Mouse (Mus musculus) left cerebral cortex, postnatal 14 days (tissue): ENCODE measurements around the gene Zic5. TPM values are rescaled to one million over a fixed set of nuclear protein-coding genes. Genes with fewer than 3 reads are reported as not detected.

ENCODE experiments used
- DNase-seq, 2 experiments: peaks; one replicate each; pipeline ENCODE4 v3.0.0; 2021 to 2022; ENCODE audit warnings: low spot score in 2 of 2, mixed read lengths in 1 of 2
- intact Hi-C: fragments of 180-260 bp; cut with DNase I; formaldehyde crosslinking; loops from one replicate; pipeline ENCODE4 v1.15.1; 2025
- long read RNA-seq, 2 experiments: library from polyadenylated mRNA; stranded (forward); transcript quantifications; one replicate each; pipeline ENCODE4 v2.0.0; 2021
- total RNA-seq, 2 experiments: library from RNA; stranded (reverse); gene quantifications; 2 replicates each; pipeline ENCODE4 v1.2.3; 2021

Gene Zic5
- 1 to 10 TPM; 3.2 to 4.7 TPM for total RNA-seq
- long read RNA-seq, experiment 1, full-length matches to known transcripts = 1 of 1 reads
- long read RNA-seq, experiment 1, partial matches to known transcripts = 0 of 1 reads
- long read RNA-seq, experiment 1, other reads (novel, unspliced or antisense) = 0 of 1 reads
- long read RNA-seq, experiment 2, full-length matches to known transcripts = 1 of 1 reads
- long read RNA-seq, experiment 2, partial matches to known transcripts = 0 of 1 reads
- long read RNA-seq, experiment 2, other reads (novel, unspliced or antisense) = 0 of 1 reads

DNA sequence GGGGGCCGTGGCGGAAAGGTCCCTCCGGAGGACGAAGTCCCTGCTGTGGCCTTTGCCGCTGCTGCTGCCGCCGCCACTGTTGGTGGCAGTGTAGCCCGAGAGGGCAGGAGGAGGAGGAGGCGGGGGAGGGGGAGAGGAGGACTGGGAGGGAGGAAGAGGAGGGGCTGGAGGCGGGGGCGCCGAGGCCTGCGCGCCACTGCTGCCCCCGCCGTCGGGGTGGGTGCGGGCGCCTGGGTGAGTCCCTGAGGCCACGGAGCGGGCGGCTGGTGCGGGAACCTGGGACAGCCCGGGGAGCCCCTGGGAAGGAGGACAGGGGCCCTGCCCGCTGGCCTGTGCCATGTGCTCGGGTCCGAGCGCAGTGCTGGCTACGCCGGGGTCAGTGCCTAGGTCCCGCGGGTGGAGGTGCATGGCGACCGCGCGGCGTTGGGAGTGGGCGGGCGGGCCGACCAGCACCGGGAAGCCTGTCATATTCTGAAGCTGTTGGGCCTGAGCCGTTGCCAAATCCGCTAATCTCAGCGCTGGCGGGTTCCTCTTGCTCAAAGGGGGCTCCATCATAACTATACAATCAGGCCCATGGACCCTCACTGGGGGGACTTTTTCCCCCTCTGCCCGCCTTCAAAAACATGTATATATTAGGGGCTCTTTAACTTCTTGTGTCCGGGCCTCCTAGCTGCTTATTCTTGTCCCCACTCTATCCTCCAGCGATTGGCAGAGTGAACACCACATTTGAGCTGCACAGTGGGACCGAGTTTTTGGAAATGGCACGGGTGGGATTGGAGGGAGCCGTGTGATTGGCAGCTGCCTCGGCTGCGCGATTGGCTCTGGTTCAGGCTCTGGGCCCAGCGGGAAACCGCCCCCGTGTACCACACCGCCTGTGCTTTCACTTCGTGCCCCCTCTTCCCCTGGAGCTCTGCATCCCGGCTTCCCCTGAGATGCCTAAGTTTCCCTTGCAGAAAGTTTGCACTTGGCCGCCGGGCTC is at the start of gene Zic5:
Gene Zic5 (minus strand): TSS at position 915 of the 979 bp plus-strand sequence.
- intact Hi-C loops = no loop called here
- DNase-seq = peak in 1 of 2 experiments; percentile 33

- intact Hi-C loops = no loop called here
- no peak for DNase-seq
Measured at GRCm38 (mm10) chr14:122513511-122514036, 48.1 kb upstream of the Zic5 start.

DNA sequence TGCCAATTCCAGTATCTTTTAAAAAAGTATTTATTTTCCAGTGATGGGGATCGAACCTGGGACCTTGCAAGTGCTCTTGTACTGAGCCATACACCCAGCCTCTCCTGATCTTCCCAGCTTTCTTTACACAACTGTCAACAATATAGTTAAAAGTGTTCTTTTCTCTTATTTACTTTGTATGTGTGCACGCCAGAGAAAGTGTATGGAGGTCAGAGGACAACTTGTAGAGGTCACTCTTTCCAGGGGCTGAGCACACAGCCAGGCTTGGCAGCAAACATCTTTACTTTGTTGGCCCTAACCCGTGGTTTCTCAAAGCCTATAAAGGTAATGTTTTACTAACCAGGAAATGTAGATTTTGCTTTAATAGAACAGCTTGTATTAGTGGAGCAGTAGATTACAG is 46.0 kb upstream of the Zic5 start:
- DNase-seq = no peak
- intact Hi-C loops = no loop called here

- intact Hi-C loops = loop anchor here (2.0 kb wide), 1 partner anchor 368 kb away; no protein-coding TSS in a partner anchor
- no peak for DNase-seq
Measured at GRCm38 (mm10) chr14:122509058-122509457, 43.6 kb upstream of the Zic5 start.

- intact Hi-C loops = no loop called here
- DNase-seq = no peak
Measured at GRCm38 (mm10) chr14:122492015-122492414, 26.5 kb upstream of the Zic5 start.

DNA sequence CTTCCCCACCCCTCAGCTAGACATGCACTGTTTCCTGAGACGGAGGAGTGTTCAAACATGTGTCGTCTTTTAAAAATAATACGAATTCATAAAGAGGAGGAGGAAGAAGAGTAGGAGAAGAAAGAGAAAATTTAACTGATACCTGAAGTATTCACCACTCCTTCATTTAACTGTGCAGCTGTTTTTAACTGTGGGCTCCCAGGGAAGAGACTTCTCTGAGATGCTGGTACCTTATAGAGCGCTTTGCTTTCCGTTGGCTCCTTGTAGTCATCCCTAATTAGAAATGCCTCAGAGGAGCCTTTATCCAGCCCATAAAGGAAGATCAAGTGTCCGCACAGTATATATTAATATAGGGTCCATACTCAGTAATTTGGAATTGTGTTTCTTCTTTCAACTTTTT is 26.0 kb upstream of the Zic5 start:
- no peak for DNase-seq
- intact Hi-C loops = no loop called here

DNA sequence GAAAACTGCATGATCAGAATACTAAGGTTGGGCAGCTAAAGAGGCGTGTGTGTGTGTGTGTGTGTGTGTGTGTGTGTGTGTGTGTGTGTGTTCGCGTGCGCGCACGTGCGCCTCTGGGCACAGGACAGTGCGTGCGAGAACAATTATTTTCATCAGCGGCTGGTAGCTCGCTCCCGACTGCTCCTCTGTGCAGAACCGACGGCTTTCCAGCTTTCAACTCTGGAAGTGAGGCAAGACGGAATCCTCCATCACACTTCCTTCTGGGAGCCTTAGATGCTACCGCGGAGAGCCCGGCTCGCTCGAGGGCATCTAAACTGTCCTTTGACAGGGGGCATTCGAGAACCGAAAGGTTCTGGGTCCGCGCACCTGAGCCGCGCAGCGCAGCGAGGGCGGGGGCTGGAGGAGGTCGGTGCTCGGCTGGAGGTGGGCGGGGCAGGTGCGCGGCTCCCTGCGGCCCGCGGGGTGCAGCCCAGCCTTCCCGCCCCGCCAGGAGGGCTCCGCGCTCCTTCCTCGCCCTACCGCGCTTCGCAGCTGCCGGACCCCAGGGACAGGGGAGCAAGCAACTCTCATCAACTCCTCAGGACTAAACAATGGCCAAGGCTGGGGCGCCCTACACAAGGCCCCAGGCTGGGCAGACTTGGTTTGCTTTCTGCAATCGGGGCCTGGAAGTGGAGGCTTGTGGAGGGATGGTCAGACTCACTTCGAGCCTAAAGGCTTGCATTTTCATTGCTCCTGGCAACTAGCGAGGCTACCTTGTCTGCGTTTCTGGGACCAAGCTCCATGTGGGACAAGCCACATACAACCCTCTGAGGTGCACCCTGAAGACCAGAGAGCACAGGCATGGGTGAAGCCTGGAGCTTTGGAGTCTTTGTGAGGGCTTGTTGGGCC is 25.2 kb upstream of the Zic5 start, which contains the start of gene Gm10837:
Gene Gm10837 (plus strand): TSS at position 146 of the 888 bp plus-strand sequence.
- intact Hi-C loops = no loop called here
- no peak for DNase-seq

GRCm38 (mm10) chr14:122489686-122490414 is 24.4 kb upstream of the Zic5 start:
- intact Hi-C loops = loop anchor here (5.0 kb wide), 1 partner anchor 387 kb away; no protein-coding TSS in a partner anchor
- DNase-seq = no peak

- intact Hi-C loops = loop anchor here (5.0 kb wide), 1 partner anchor 388 kb away; no protein-coding TSS in a partner anchor
Measured at GRCm38 (mm10) chr14:122489041-122489440, 23.6 kb upstream of the Zic5 start.

DNA sequence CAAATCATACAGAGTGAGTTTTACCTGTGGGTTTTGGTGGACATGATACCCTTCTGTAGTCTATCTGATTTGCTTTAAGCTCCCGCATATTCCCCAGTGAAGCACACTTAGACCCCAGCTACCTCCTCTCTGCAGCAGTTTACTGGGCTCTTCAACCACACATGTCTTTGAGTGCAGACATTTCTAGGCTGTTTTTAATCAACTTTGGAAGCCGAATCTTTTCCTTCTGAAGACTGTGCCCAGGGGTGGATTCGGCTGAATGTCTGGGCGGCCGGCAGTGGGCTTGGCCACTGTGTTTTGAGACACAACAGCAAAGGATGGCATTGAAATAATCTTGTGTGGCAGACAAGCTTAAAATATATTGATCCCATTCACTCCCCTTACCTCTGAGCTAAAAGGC is 21.9 kb upstream of the Zic5 start:
- intact Hi-C loops = loop anchor here (5.0 kb wide), 1 partner anchor 390 kb away; no protein-coding TSS in a partner anchor
- DNase-seq = no peak

More at GRCm38 (mm10) chr14:122489041-122489440, 23.6 kb upstream of the Zic5 start:
- no peak for DNase-seq

- intact Hi-C loops = loop anchor here (5.0 kb wide), 1 partner anchor 391 kb away; no protein-coding TSS in a partner anchor
- no peak for DNase-seq
Measured at GRCm38 (mm10) chr14:122486611-122487010, 21.1 kb upstream of the Zic5 start.

DNA sequence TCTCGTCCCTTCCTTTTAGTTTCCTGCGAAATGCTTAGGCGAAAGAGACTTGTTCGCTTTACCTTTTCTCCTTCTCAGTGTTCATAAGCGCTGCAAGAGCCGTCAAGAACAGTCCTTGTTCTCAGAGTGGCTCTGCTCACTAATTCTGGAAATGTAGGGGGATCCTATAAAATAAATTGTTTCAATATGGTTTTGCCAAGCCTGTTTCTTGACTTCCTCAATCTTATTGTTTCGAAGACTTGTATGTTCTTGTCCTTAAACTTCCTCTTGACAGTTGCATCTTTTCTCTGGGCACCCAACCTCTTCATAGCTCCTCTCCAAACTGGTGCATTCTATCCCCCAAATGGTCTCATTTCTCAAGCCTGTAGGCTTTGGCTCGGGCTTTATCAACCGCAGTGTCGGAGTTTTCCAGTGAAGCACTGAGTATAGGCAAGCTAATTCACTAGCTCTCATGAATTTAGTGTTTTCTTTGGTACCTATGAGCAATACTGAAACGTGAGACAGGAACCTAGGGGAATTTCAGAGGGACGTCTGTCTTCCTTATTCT is 20.2 kb upstream of the Zic5 start:
- DNase-seq = no peak
- intact Hi-C loops = loop anchor here (5.0 kb wide), 1 partner anchor 392 kb away; no protein-coding TSS in a partner anchor

DNA sequence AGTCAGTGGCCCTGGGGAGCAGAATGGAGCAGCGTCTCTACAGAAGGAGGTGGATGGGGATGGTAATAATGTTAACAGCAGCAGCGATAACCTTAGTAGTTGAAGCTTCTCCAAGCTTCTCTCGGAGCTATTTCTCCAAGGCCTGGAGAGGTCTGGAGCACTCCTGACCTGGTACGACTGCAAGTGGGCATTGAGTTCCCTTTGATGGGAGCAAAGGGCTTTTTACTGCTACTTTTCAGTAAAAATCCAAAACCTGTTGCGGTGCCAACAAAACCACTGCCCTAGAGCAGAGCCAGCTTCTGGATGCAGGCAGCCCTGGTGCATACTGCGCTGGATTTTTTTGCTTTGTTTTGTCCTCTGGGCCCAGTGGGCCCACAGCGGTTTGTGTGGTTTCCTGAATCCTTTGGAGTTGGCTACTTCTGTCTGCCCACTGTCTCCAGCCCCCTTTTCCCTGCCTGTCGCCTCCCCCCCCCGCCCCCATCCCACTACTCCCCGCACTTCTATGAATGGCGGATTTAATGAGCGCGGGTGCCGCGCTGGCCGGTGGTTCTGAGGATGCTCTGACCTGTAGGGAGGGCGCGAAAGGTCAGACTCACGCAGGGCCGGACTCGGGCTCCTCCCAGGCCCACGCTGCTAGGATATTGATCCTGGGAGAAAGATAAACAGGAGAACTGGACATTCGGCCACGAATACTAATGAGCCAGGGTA is 19.5 kb upstream of the Zic5 start:
- intact Hi-C loops = loop anchor here (5.0 kb wide), 1 partner anchor 392 kb away; no protein-coding TSS in a partner anchor
- no peak for DNase-seq

DNA sequence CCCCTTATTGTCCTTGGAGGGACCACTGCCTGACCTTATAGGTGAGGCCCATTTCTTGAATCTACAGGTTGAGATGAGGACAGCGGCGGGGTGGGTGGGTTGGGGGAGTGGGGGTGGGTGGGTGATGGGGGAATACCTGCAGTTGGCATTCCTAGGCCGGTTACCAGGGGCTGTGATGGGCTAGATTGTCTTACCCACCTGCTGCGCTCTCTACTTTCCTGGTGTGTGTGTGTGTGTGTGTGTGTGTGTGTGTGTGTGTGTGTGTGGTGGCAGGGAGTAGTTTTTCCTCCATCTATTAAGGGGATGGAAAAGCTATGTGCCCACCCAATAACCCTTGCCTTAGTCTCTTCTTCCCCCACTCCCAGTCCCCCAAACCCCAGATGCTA is 19.0 kb upstream of the Zic5 start:
- DNase-seq = no peak
- intact Hi-C loops = no loop called here

- no peak for DNase-seq
- intact Hi-C loops = no loop called here
Measured at GRCm38 (mm10) chr14:122483556-122484421, 18.3 kb upstream of the Zic5 start.

DNA sequence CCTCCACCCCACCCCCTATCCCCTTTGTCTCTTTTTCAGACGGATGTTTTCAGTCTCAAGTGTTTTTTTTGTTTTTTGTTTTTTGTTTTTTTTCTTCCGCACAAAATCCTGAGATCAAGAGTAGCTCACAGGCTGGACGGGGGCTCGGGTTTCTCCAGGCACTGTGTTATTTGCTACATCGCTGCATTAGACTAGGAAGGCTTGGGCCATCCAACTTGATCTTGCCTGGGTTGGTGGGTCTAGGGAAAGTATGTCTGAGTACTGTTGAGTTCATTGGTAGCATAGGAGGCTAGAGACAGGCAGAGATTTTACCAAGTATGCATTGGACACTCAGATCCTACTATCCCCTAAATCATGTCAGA is 17.5 kb upstream of the Zic5 start:
- DNase-seq = no peak
- intact Hi-C loops = no loop called here
